Mouse (Mus musculus): ENCODE measurements around the gene Slc5a6. TPM values are rescaled to one million over a fixed set of nuclear protein-coding genes. Genes with fewer than 3 reads are reported as not detected.

Slc5a6 gene
- total and polyA plus RNA-seq, 3 experiments: 9.0 to 17.1 (median 10.9) TPM

DNA sequence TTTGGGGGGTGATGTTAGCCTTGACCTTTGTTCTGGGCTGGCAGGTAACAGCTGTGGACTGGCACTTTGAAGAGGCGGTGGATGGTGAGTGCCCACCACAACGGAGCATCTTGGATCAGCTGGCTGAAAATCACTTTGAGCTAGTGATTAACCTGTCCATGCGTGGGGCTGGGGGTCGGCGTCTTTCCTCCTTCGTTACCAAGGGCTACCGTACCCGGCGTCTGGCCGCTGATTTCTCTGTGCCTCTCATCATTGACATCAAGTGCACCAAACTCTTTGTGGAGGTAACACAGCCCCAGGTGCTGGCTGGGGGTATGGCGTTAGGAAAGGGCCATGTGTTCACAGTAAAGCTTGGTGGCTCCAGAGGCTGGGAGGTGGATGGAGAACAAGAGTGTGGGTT, 23.1 kb upstream of the Slc5a6 start:
- TF ChIP-seq NELFE (IDR thresholded peaks at IDR 0.05; ENCODE audit: low read depth, low read length) (no peak), TBP (conservative IDR thresholded peaks at IDR 0.05; ENCODE audit: low read depth, low read length) (no peak), UBTF (IDR thresholded peaks at IDR 0.05; ENCODE audit: low read depth, low read length) (no peak)
- H3K79me2 ChIP-seq (replicated peaks; ENCODE audit: control insufficient read depth, extremely low read depth, insufficient read depth, poor library complexity, severe bottlenecking): no peaks in the 10 kb centered on the region
- H3K4me3 ChIP-seq (replicated peaks in 1 of 3; ENCODE audit: low read depth in 2 of 3, low read length in 2 of 3, poor library complexity in 1 of 3): no peak overlapping the region
- no peaks in the 10 kb centered on the region for H3K27me3 ChIP-seq (replicated peaks)
- H3K36me3 ChIP-seq (replicated peaks in 1 of 2; ENCODE audit: control insufficient read depth in 1 of 2, insufficient read depth in 1 of 2, low read length in 1 of 2): peaks cover 96 to 98% of the 10 kb centered on the region in 2 experiments
- no peak for DNase-seq (ENCODE audit: extremely low read depth)
- no peak overlapping the region for H3K9ac ChIP-seq (ENCODE audit: insufficient read depth, low read depth)
- in situ Hi-C loops (cut with MboI; ENCODE audit: low pct_ligation_motif_present, low pct_unique_long_range_greater_than_20kb, low sequenced_read_pairs): no loop called here
- H3K4me2 ChIP-seq (ENCODE audit: insufficient read depth, low read depth, poor library complexity, severe bottlenecking): no peak overlapping the region
- dilution Hi-C loops (cut with MboI; ENCODE audit: extremely low pct_ligation_motif_present, extremely low pct_unique_long_range_greater_than_20kb, low sequenced_read_pairs): no loop called here
- H3K27ac ChIP-seq (ENCODE audit: insufficient read depth, low read depth): no peak overlapping the region
- no peaks in the 10 kb centered on the region for H3K4me1 ChIP-seq (ENCODE audit: control insufficient read depth in 1 of 2, insufficient read depth in 2 of 2)
- H3K9me3 ChIP-seq (replicated peaks; ENCODE audit: low read length): no peaks in the 10 kb centered on the region

DNA sequence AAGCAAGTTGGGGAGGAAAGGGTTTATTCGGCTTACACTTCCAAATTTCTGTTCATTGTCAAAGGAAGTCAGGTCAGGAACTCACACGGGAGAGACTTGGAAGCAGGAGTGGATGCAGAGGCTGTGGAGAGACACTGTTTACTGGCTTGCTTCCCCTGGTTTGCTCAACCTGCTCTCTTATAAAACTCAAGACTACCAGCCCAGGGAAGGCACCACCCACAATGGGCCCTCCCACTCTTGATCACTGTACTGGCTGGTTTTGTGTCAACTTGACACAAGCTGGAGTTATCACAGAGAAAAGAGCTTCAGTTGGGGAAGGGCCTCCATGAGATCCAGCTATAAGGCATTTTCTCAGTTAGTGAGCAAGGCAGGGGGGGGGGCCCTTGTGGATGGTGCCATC, 22.3 kb upstream of the Slc5a6 start:
- Histone ChIP-seq H3K36me3 (replicated peaks in 1 of 2; ENCODE audit: control insufficient read depth in 1 of 2, insufficient read depth in 1 of 2, low read length in 1 of 2) (peaks cover 96 to 98% of the 10 kb centered on the region in 2 experiments), H3K4me2 (ENCODE audit: insufficient read depth, low read depth, poor library complexity, severe bottlenecking) (no peak overlapping the region), H3K27ac (ENCODE audit: insufficient read depth, low read depth) (no peak overlapping the region), H3K4me1 (ENCODE audit: control insufficient read depth in 1 of 2, insufficient read depth in 2 of 2) (no peaks in the 10 kb centered on the region), H3K27me3 (replicated peaks) (no peaks in the 10 kb centered on the region), H3K79me2 (replicated peaks; ENCODE audit: control insufficient read depth, extremely low read depth, insufficient read depth, poor library complexity, severe bottlenecking) (no peaks in the 10 kb centered on the region), H3K4me3 (replicated peaks in 1 of 3; ENCODE audit: low read depth in 2 of 3, low read length in 2 of 3, poor library complexity in 1 of 3) (no peak overlapping the region), H3K9me3 (replicated peaks; ENCODE audit: low read length) (no peaks in the 10 kb centered on the region), H3K9ac (ENCODE audit: insufficient read depth, low read depth) (no peak overlapping the region)
- in situ Hi-C loops (cut with MboI; ENCODE audit: low pct_ligation_motif_present, low pct_unique_long_range_greater_than_20kb, low sequenced_read_pairs): no loop called here
- dilution Hi-C loops (cut with MboI; ENCODE audit: extremely low pct_ligation_motif_present, extremely low pct_unique_long_range_greater_than_20kb, low sequenced_read_pairs): no loop called here
- no peak for DNase-seq (ENCODE audit: extremely low read depth)
- TF ChIP-seq KAT2A (IDR thresholded peaks at IDR 0.05; ENCODE audit: insufficient replicate concordance, low read length): no peak

- Histone ChIP-seq H3K27me3 (replicated peaks) (no peaks in the 10 kb centered on the region), H3K9me3 (replicated peaks; ENCODE audit: low read length) (no peaks in the 10 kb centered on the region), H3K4me2 (ENCODE audit: insufficient read depth, low read depth, poor library complexity, severe bottlenecking) (no peak overlapping the region), H3K79me2 (replicated peaks; ENCODE audit: control insufficient read depth, extremely low read depth, insufficient read depth, poor library complexity, severe bottlenecking) (no peaks in the 10 kb centered on the region), H3K4me3 (replicated peaks in 1 of 3; ENCODE audit: low read depth in 2 of 3, low read length in 2 of 3, poor library complexity in 1 of 3) (no peak overlapping the region), H3K4me1 (ENCODE audit: control insufficient read depth in 1 of 2, insufficient read depth in 2 of 2) (no peaks in the 10 kb centered on the region), H3K27ac (ENCODE audit: insufficient read depth, low read depth) (no peak overlapping the region), H3K9ac (ENCODE audit: insufficient read depth, low read depth) (no peak overlapping the region), H3K36me3 (replicated peaks in 1 of 2; ENCODE audit: control insufficient read depth in 1 of 2, insufficient read depth in 1 of 2, low read length in 1 of 2) (peaks cover 91% of the 10 kb centered on the region in 2 experiments)
- TF ChIP-seq BHLHE40 (IDR thresholded peaks at IDR 0.05; ENCODE audit: low read depth, low read length) (no peak), UBTF (IDR thresholded peaks at IDR 0.05; ENCODE audit: low read depth, low read length) (no peak), GABPA (IDR thresholded peaks at IDR 0.05; ENCODE audit: insufficient replicate concordance, low read depth, low read length) (no peak), CTCF (conservative IDR thresholded peaks at IDR 0.05 in 1 of 2, IDR thresholded peaks at IDR 0.05 in 1 of 2; ENCODE audit: low read depth in 2 of 2, low read length in 2 of 2) (no peak), POLR2AphosphoS2 (IDR thresholded peaks at IDR 0.05; ENCODE audit: low read depth, low read length) (no peak), ELF1 (IDR thresholded peaks at IDR 0.05; ENCODE audit: low read depth, low read length) (no peak), KAT2A (IDR thresholded peaks at IDR 0.05; ENCODE audit: insufficient replicate concordance, low read length) (no peak), USF1 (IDR thresholded peaks at IDR 0.05; ENCODE audit: low read depth, low read length) (no peak), JUND (conservative IDR thresholded peaks at IDR 0.05; ENCODE audit: low read depth, low read length) (no peak), JUN (IDR thresholded peaks at IDR 0.05; ENCODE audit: insufficient read depth, low read depth, low read length) (no peak), HCFC1 (IDR thresholded peaks at IDR 0.05; ENCODE audit: low read depth, low read length) (no peak), SMC3 (IDR thresholded peaks at IDR 0.05; ENCODE audit: low read depth, low read length) (no peak), TCF12 (IDR thresholded peaks at IDR 0.05; ENCODE audit: low read depth, low read length) (no peak), SIN3A (IDR thresholded peaks at IDR 0.05; ENCODE audit: low read length) (no peak), RAD21 (IDR thresholded peaks at IDR 0.05; ENCODE audit: low read depth, low read length) (no peak), E2F4 (IDR thresholded peaks at IDR 0.05; ENCODE audit: insufficient replicate concordance, low read depth, low read length) (no peak)
- DNase-seq (ENCODE audit: extremely low read depth): no peak
- dilution Hi-C loops (cut with MboI; ENCODE audit: extremely low pct_ligation_motif_present, extremely low pct_unique_long_range_greater_than_20kb, low sequenced_read_pairs): no loop called here
- in situ Hi-C loops (cut with MboI; ENCODE audit: low pct_ligation_motif_present, low pct_unique_long_range_greater_than_20kb, low sequenced_read_pairs): no loop called here
Measured at GRCm38 (mm10) chr5:31069810-31070209, 21.1 kb upstream of the Slc5a6 start.

Measured in CH12.LX (cell line).